Mouse (Mus musculus) kidney, adult 2 months (tissue): ENCODE results near the gene Cdh13. TPM values are rescaled to one million over a fixed set of nuclear protein-coding genes. Genes with fewer than 3 reads are reported as not detected.

Experiments
- DNase-seq: peaks from one replicate; pipeline ENCODE4 v3.0.0; 2021
- H3K27ac ChIP-seq: fragments of 200-500 bp; 2 replicates; pipeline ENCODE4 v1.5.1; 2012; ENCODE audit warnings: low read depth, low read length, control low read depth, inconsistent platforms; ENCODE audit not compliant: insufficient read depth
- H3K27me3 ChIP-seq: fragments of 200-500 bp; replicated peaks from 2 replicates; pipeline ENCODE4 v1.6.1; 2012; ENCODE audit warnings: mild to moderate bottlenecking, moderate library complexity, low read length, inconsistent platforms; ENCODE audit not compliant: control insufficient read depth, insufficient read depth
- H3K36me3 ChIP-seq: fragments of 200-500 bp; 2 replicates; pipeline ENCODE4 v1.6.1; 2012; ENCODE audit warnings: mild to moderate bottlenecking, moderate library complexity, low read length, inconsistent platforms; ENCODE audit not compliant: control insufficient read depth, insufficient read depth
- H3K4me1 ChIP-seq: fragments of 200-500 bp; 2 replicates; pipeline ENCODE4 v1.6.1; 2011; ENCODE audit warnings: low read length; ENCODE audit not compliant: control insufficient read depth, insufficient read depth
- H3K4me3 ChIP-seq: fragments of 200-500 bp; 2 replicates; pipeline ENCODE4 v1.5.1; 2011; ENCODE audit warnings: mild to moderate bottlenecking, low read depth, low read length, control low read depth; ENCODE audit not compliant: insufficient read depth
- CTCF ChIP-seq: fragments of 200-500 bp; conservative IDR thresholded peaks from 2 replicates; pipeline ENCODE4 v1.5.1; 2011; ENCODE audit warnings: low read depth, mild to moderate bottlenecking, control low read depth, low read length, moderate library complexity, mixed read lengths; ENCODE audit not compliant: insufficient read depth, insufficient read length
- POLR2A ChIP-seq: fragments of 200-500 bp; IDR thresholded peaks from one replicate; pipeline ENCODE4 v1.6.1; 2011; ENCODE audit warnings: low read depth, low read length, control low read depth
- WGBS: fragments of 180-500 bp; shearing (Covaris S2); methylation state at CpG from one replicate; pipeline ENCODE4 v1.1.7; 2018; 5-methylcytosine and 5-hydroxymethylcytosine counted together
- polyA plus RNA-seq: library from polyadenylated mRNA; depleted of rRNA; stranded (reverse); fragments of >200 nt; gene quantifications from 2 replicates; pipeline ENCODE4 v1.2.3, GENCODE M21; 2012

The Cdh13 gene
- polyA plus RNA-seq, 1 experiment, result 11.6 TPM

- Histone ChIP-seq H3K27ac (no peak overlapping the region), H3K36me3 (no peaks in the 10 kb centered on the region), H3K27me3 (no peaks in the 10 kb centered on the region), H3K4me3 (no peak overlapping the region), H3K4me1 (no peaks in the 10 kb centered on the region)
- WGBS, result 60% methylated on average over 4 of the region's 4 CpGs
- TF ChIP-seq POLR2A (no peak), CTCF (no peak)
- DNase-seq, result no peak
These were observed 205.2 kb downstream of the Cdh13 start for GRCm38 (mm10) chr8:118488735-118489134.

DNA sequence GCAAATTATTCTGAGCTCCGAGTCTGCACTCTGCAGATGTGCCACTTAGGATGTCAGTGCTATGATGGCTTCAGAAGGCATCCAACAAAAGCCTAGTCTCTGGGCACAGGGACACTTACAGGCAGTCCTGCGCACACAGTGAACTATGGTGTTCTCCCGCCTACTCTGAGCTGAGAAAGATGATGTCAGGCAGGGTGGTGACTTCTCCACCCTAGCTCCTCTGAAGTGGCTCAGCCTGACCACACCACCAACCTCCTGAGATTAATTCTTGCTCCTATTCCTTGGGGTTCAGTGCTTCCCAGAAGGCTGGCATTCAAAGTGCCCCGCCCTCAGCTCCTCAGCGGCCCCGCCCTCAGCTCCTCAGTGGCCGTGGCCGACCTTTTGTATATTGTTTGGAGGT, 219.0 kb downstream of the Cdh13 start:
- WGBS, result 54% methylated on average over 8 of the region's 8 CpGs
- H3K27ac ChIP-seq, result no peak overlapping the region
- no peak for TF ChIP-seq CTCF
- TF ChIP-seq POLR2A, result no peak
- no peaks in the 10 kb centered on the region for H3K36me3 ChIP-seq
- no peak for DNase-seq
- H3K4me1 ChIP-seq, result no peaks in the 10 kb centered on the region
- no peak overlapping the region for H3K4me3 ChIP-seq
- H3K27me3 ChIP-seq, result no peaks in the 10 kb centered on the region

GRCm38 (mm10) chr8:118509426-118509825, 225.9 kb downstream of the Cdh13 start:
- Histone ChIP-seq H3K36me3 (no peaks in the 10 kb centered on the region), H3K4me3 (no peak overlapping the region), H3K27me3 (no peaks in the 10 kb centered on the region), H3K27ac (no peak overlapping the region), H3K4me1 (no peaks in the 10 kb centered on the region; the same call in 1 of the 2 replicates)
- DNase-seq, result no peak
- no peak for TF ChIP-seq CTCF
- TF ChIP-seq POLR2A, result no peak
- 92% methylated on average over 5 of the region's 5 CpGs for WGBS

GRCm38 (mm10) chr8:118513259-118513658, 229.7 kb downstream of the Cdh13 start:
- H3K4me1 ChIP-seq, result no peaks in the 10 kb centered on the region; the same call in 1 of the 2 replicates
- peak; percentile 47 for DNase-seq
- H3K27ac ChIP-seq, result no peak overlapping the region
- no peaks in the 10 kb centered on the region for H3K36me3 ChIP-seq
- no peak overlapping the region for H3K4me3 ChIP-seq
- H3K27me3 ChIP-seq, result no peaks in the 10 kb centered on the region
- TF ChIP-seq CTCF, result no peak
- TF ChIP-seq POLR2A, result no peak
- WGBS, result 26% methylated on average over 6 of the region's 6 CpGs

DNA sequence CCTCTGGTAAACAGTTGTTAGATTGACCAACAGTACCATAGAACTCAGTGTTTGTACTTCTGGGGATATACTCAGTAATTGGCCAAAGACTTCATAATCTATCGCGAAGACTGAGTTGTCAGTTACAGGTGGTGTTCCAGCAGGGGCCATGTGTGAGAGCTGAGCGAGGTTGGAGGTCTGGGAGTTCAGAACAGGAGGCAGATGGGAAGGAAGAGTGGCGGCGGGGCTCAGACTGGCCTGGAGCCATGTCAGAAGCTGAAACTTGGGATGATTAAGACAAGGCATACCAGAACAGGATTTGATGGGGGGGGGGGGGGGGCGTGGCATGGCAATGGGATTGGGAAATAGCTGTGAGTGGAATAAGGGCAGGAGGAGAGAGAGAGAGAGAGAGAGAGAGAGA, 232.1 kb downstream of the Cdh13 start:
- no peak for DNase-seq
- TF ChIP-seq POLR2A, result no peak
- TF ChIP-seq CTCF, result no peak
- Histone ChIP-seq H3K4me1 (no peaks in the 10 kb centered on the region; the same call in 1 of the 2 replicates), H3K27me3 (no peaks in the 10 kb centered on the region), H3K27ac (no peak overlapping the region), H3K4me3 (no peak overlapping the region), H3K36me3 (no peaks in the 10 kb centered on the region)
- WGBS, result 88% methylated on average over 5 of the region's 6 CpGs

DNA sequence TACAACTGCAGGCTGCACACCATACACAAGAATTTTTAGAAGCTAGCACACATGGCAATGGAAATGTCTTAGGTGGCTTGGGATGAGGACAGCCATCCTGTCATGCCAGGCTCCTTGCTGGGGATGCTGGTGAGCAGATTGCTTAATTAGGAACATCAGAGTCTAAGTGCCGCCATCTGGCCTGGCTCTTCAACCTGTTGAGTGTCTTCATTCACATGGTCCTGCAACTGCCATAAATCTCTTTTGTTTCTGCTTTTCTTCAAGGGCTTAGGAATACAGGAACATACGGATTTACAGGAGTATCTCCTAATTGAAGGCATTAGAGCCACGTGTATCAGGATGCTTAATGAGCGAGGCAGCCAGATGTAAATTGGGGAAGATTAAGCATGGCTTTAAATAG, 233.5 kb downstream of the Cdh13 start:
- Histone ChIP-seq H3K27ac (no peak overlapping the region), H3K4me1 (no peaks in the 10 kb centered on the region; the same call in 1 of the 2 replicates), H3K36me3 (no peaks in the 10 kb centered on the region), H3K27me3 (no peaks in the 10 kb centered on the region), H3K4me3 (no peak overlapping the region)
- WGBS, result 74% methylated on average over 4 of the region's 4 CpGs
- no peak for DNase-seq
- TF ChIP-seq CTCF (no peak), POLR2A (no peak)

DNA sequence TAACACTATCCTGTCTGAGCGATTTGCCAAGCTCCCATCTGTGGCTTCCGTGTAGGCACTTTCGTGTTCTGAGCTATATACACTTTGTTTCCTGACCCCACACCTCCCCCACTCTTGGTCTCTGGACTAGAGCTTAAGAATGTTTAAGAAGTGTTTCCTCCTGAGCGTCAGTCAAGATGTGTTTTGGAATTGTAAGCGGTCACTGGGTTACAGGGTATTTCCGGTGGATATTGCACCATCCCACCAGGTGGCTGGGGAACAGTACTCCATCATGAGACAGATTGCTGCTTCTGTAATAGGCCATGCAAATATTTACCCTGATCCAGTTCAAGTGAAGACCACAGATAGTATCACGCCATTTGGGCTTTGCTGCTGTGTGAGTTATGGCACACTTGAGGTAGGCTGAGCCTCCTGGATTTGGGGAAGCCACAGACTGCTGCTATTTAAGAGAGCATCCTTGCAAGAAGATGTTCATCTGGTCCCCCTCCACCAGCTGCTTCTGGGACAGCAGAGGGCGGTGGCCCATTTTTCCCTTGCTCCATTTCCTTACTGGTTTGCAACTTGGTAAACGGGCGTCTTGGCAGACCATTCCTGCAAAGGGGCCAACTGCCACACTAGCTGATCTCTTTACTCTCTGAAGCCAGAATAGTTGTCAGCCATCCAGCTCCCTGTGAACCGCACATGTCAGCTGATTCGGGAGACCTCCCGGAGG, 234.7 kb downstream of the Cdh13 start:
- Histone ChIP-seq H3K4me3 (no peak overlapping the region), H3K4me1 (no peaks in the 10 kb centered on the region; the same call in 1 of the 2 replicates), H3K27ac (no peak overlapping the region), H3K36me3 (no peaks in the 10 kb centered on the region), H3K27me3 (no peaks in the 10 kb centered on the region)
- TF ChIP-seq POLR2A (no peak), CTCF (no peak)
- WGBS, result 58% methylated on average over 13 of the region's 13 CpGs
- DNase-seq, result no peak
